Mouse (Mus musculus) thymus, postnatal 36 days (tissue): Measurements from ENCODE around the gene Ctnnb1.

Experiments
- DNase-seq, 2 experiments: peaks; one replicate each; pipeline ENCODE4 v3.0.0; 2022; ENCODE audit warnings: mixed read lengths in 2 of 2

Gene Ctnnb1

DNA sequence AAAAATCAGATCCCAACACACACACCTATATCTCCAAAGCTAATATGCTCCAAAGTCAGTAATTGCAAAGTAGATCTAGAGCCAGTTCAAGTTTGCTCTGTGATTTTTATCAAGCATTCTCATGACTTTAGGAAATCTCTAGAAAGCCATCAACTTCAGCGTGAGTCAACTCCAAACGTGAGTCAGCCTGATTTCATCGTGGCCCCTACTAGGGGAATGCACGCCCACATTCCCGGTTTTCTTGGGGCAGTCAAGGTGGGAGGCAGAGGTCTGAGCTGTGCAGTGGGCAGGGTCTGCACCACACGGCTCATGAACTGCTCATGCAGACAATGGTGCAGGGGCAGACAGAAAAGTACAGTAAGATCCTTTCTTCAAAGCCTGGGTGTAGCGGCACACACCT is 76.9 kb downstream of the Ctnnb1 start:
- no peak for DNase-seq
